Mouse (Mus musculus): ENCODE measurements around the gene Ube4a.

- TF ChIP-seq POLR2A (IDR thresholded peaks at IDR 0.05; ENCODE audit: borderline replicate concordance, extremely low read depth, low read depth, low read length), result no peak
- TF ChIP-seq CTCF (IDR thresholded peaks at IDR 0.05; ENCODE audit: insufficient read depth, low read length), result no peak
These were observed 45.9 kb upstream of the Ube4a start for GRCm38 (mm10) chr9:45011291-45011690.

Measured in lung, adult 2 months (tissue).